Mouse (Mus musculus) hindbrain, embryonic 16.5 days (tissue): ENCODE data around the gene Pde10a. TPM values are rescaled to one million over a fixed set of nuclear protein-coding genes. Genes with fewer than 3 reads are reported as not detected.
A peak's percentile ranks its signal among the peaks of the same experiment; 100 is the strongest.

Source experiments
- ATAC-seq: fragments of 200-750 bp; cut with Nextera tagmentation; 2 replicates; pipeline ENCODE4 v1.8.0; 2017; ENCODE audit warnings: moderate TSS enrichment, moderate library complexity
- H3K27ac ChIP-seq: fragments of 300-500 bp; sonication (generic); 2 replicates; pipeline ENCODE4 v1.5.1; 2014; ENCODE audit warnings: low read depth, mild to moderate bottlenecking, control low read depth, low read length, moderate library complexity
- H3K27me3 ChIP-seq: fragments of 300-500 bp; sonication (generic); replicated peaks from 2 replicates; pipeline ENCODE4 v1.6.1; 2014; ENCODE audit warnings: low read length; ENCODE audit not compliant: control insufficient read depth, insufficient read depth
- H3K36me3 ChIP-seq: fragments of 300-500 bp; sonication (generic); 2 replicates; pipeline ENCODE4 v1.6.1; 2014; ENCODE audit warnings: mild to moderate bottlenecking, low read length, moderate library complexity, mixed read lengths; ENCODE audit not compliant: control insufficient read depth, insufficient read depth
- H3K4me1 ChIP-seq: fragments of 300-500 bp; sonication (generic); 2 replicates; pipeline ENCODE4 v1.6.1; 2014; ENCODE audit warnings: low read depth, low read length; ENCODE audit not compliant: control insufficient read depth, insufficient read depth
- H3K4me2 ChIP-seq: fragments of 300-500 bp; sonication (generic); 2 replicates; pipeline ENCODE4 v1.6.1; 2014; ENCODE audit warnings: mild to moderate bottlenecking, low read length, control low read depth, moderate library complexity
- H3K4me3 ChIP-seq: fragments of 300-500 bp; sonication (generic); 2 replicates; pipeline ENCODE4 v1.5.1; 2014; ENCODE audit warnings: mild to moderate bottlenecking, low read length, control low read depth, moderate library complexity
- H3K9ac ChIP-seq: fragments of 300-500 bp; sonication (generic); 2 replicates; pipeline ENCODE4 v1.6.1; 2014; ENCODE audit warnings: low read depth, mild to moderate bottlenecking, control low read depth, low read length, moderate library complexity
- H3K9me3 ChIP-seq: fragments of 300-500 bp; sonication (generic); 2 replicates; pipeline ENCODE4 v1.6.1; 2014; ENCODE audit warnings: mild to moderate bottlenecking, low read length, moderate library complexity; ENCODE audit not compliant: control insufficient read depth
- WGBS: fragments of 180-500 bp; shearing (Covaris S2); extraction: QIAGEN DNeasy Blood & Tissue Kit; methylation state at CpG from one replicate; pipeline ENCODE4 v1.1.7; 2014; 5-methylcytosine and 5-hydroxymethylcytosine counted together
- polyA plus RNA-seq: library from polyadenylated mRNA; unstranded; fragments of >200 nt; fragmentation: Nextera tagmentation; extraction: Ambion mirVana; gene quantifications from 2 replicates; pipeline ENCODE4 v1.2.1, GENCODE M21; 2015

Pde10a gene
- polyA plus RNA-seq, 1 experiment from 2014 or later = 11.3 TPM

- no peaks in the 10 kb centered on the region for H3K9me3 ChIP-seq
- no peak overlapping the region for H3K4me2 ChIP-seq
- 83% methylated on average over 13 of the region's 13 CpGs for WGBS
- H3K4me1 ChIP-seq = no peaks in the 10 kb centered on the region; the same call in 1 of the 2 replicates
- H3K27me3 ChIP-seq = no peaks in the 10 kb centered on the region
- H3K27ac ChIP-seq = no peak overlapping the region
- no peaks in the 10 kb centered on the region for H3K36me3 ChIP-seq
- ATAC-seq = no peak
- no peak overlapping the region for H3K9ac ChIP-seq
- no peak overlapping the region for H3K4me3 ChIP-seq
These were observed 367.2 kb downstream of the Pde10a start for GRCm38 (mm10) chr17:8892193-8892985.

GRCm38 (mm10) chr17:8895991-8896390, 370.8 kb downstream of the Pde10a start:
- Histone ChIP-seq H3K36me3 (no peaks in the 10 kb centered on the region; the same call in 1 of the 2 replicates), H3K4me3 (no peak overlapping the region), H3K27me3 (no peaks in the 10 kb centered on the region), H3K4me1 (no peaks in the 10 kb centered on the region; the same call in 1 of the 2 replicates), H3K4me2 (no peak overlapping the region), H3K9me3 (no peaks in the 10 kb centered on the region), H3K27ac (no peak overlapping the region), H3K9ac (no peak overlapping the region)
- 69% methylated on average over 14 of the region's 14 CpGs for WGBS
- no peak for ATAC-seq

GRCm38 (mm10) chr17:8897749-8898148, 372.6 kb downstream of the Pde10a start:
- no peaks in the 10 kb centered on the region for H3K27me3 ChIP-seq
- no peak overlapping the region for H3K4me3 ChIP-seq
- H3K9ac ChIP-seq = no peak overlapping the region
- no peaks in the 10 kb centered on the region; the same call in 1 of the 2 replicates for H3K4me1 ChIP-seq
- H3K4me2 ChIP-seq = no peak overlapping the region
- H3K36me3 ChIP-seq = no peaks in the 10 kb centered on the region; the same call in 1 of the 2 replicates
- H3K9me3 ChIP-seq = no peaks in the 10 kb centered on the region
- H3K27ac ChIP-seq = no peak overlapping the region
- ATAC-seq = peak; percentile 35; the same call in 1 of the 2 replicates
- WGBS = 59% methylated on average over 10 of the region's 10 CpGs

GRCm38 (mm10) chr17:8898221-8898620, 373.0 kb downstream of the Pde10a start:
- 0 out of 2 replicates have a peak, but pooled peaks have one; percentile 31 for ATAC-seq
- Histone ChIP-seq H3K9ac (no peak overlapping the region), H3K36me3 (no peaks in the 10 kb centered on the region; the same call in 1 of the 2 replicates), H3K4me3 (no peak overlapping the region), H3K4me2 (no peak overlapping the region), H3K27me3 (no peaks in the 10 kb centered on the region), H3K27ac (no peak overlapping the region), H3K4me1 (no peaks in the 10 kb centered on the region; the same call in 1 of the 2 replicates), H3K9me3 (no peaks in the 10 kb centered on the region)
- WGBS = 60% methylated on average over 8 of the region's 8 CpGs

- Histone ChIP-seq H3K9ac (no peak overlapping the region), H3K27me3 (no peaks in the 10 kb centered on the region), H3K36me3 (no peaks in the 10 kb centered on the region; the same call in 1 of the 2 replicates), H3K9me3 (no peaks in the 10 kb centered on the region), H3K4me1 (no peaks in the 10 kb centered on the region), H3K4me2 (no peak overlapping the region), H3K4me3 (no peak overlapping the region), H3K27ac (no peak overlapping the region)
- no peak for ATAC-seq
- WGBS = 83% methylated on average over 7 of the region's 7 CpGs
These were observed 374.0 kb downstream of the Pde10a start for GRCm38 (mm10) chr17:8899212-8899611.

- no peaks in the 10 kb centered on the region for H3K27me3 ChIP-seq
- H3K4me3 ChIP-seq = no peak overlapping the region
- H3K9ac ChIP-seq = no peak overlapping the region
- H3K36me3 ChIP-seq = no peaks in the 10 kb centered on the region; the same call in 1 of the 2 replicates
- no peaks in the 10 kb centered on the region for H3K9me3 ChIP-seq
- no peak overlapping the region for H3K27ac ChIP-seq
- no peak overlapping the region for H3K4me2 ChIP-seq
- WGBS = 68% methylated on average over 5 of the region's 5 CpGs
- ATAC-seq = no peak
- 0 out of 2 replicates have a peak, but pooled peaks cover 3% of the 10 kb centered on the region for H3K4me1 ChIP-seq
These were observed 378.5 kb downstream of the Pde10a start for GRCm38 (mm10) chr17:8903555-8904283.

- Histone ChIP-seq H3K27ac (no peak overlapping the region), H3K9me3 (no peaks in the 10 kb centered on the region), H3K4me1 (0 out of 2 replicates have a peak, but pooled peaks cover 2% of the 10 kb centered on the region), H3K27me3 (no peaks in the 10 kb centered on the region), H3K4me3 (no peak overlapping the region), H3K9ac (no peak overlapping the region), H3K4me2 (no peak overlapping the region), H3K36me3 (no peaks in the 10 kb centered on the region)
- no peak for ATAC-seq
- WGBS = 64% methylated on average over 5 of the region's 5 CpGs
These were observed 385.4 kb downstream of the Pde10a start for GRCm38 (mm10) chr17:8910571-8910970.

GRCm38 (mm10) chr17:8912933-8913332, 387.8 kb downstream of the Pde10a start:
- WGBS = 87% methylated on average over 3 of the region's 3 CpGs
- H3K4me2 ChIP-seq = no peak overlapping the region
- no peak for ATAC-seq

GRCm38 (mm10) chr17:8915693-8916092, 390.5 kb downstream of the Pde10a start:
- ATAC-seq = no peak
- Histone ChIP-seq H3K4me2 (no peak overlapping the region), H3K27ac (no peak overlapping the region), H3K9ac (no peak overlapping the region), H3K4me1 (no peaks in the 10 kb centered on the region), H3K27me3 (no peaks in the 10 kb centered on the region), H3K36me3 (no peaks in the 10 kb centered on the region), H3K9me3 (no peaks in the 10 kb centered on the region), H3K4me3 (no peak overlapping the region)

More at GRCm38 (mm10) chr17:8912933-8913332, 387.8 kb downstream of the Pde10a start:
- Histone ChIP-seq H3K4me1 (no peaks in the 10 kb centered on the region), H3K27ac (no peak overlapping the region), H3K4me3 (no peak overlapping the region), H3K36me3 (no peaks in the 10 kb centered on the region), H3K9ac (no peak overlapping the region), H3K27me3 (no peaks in the 10 kb centered on the region), H3K9me3 (no peaks in the 10 kb centered on the region)
